Mouse (Mus musculus) kidney, postnatal 0 days (tissue): Measurements from ENCODE around the gene Klk1b1. TPM values are rescaled to one million over a fixed set of nuclear protein-coding genes. Genes with fewer than 3 reads are reported as not detected.

Source experiments
- ATAC-seq: fragments of 200-750 bp; cut with Nextera tagmentation; replicated peaks from 2 replicates; pipeline ENCODE4 v1.8.0; 2017; ENCODE audit warnings: low read depth, moderate number of reproducible peaks, moderate TSS enrichment, moderate library complexity; ENCODE audit not compliant: low FRiP score
- DNase-seq: peaks from one replicate; pipeline ENCODE4 v3.0.0-alpha.2; 2016; ENCODE audit warnings: low spot score
- H3K27ac ChIP-seq: fragments of 300-500 bp; sonication (generic); 2 replicates; pipeline ENCODE4 v1.5.1; 2014; ENCODE audit warnings: mild to moderate bottlenecking
- H3K27me3 ChIP-seq: fragments of 300-500 bp; sonication (generic); 2 replicates; pipeline ENCODE4 v1.6.1; 2014; ENCODE audit warnings: low read length, mixed read lengths; ENCODE audit not compliant: insufficient read depth
- H3K36me3 ChIP-seq: fragments of 300-500 bp; sonication (generic); 2 replicates; pipeline ENCODE4 v1.6.1; 2014; ENCODE audit warnings: low read length, mixed read lengths; ENCODE audit not compliant: insufficient read depth
- H3K4me1 ChIP-seq: fragments of 300-500 bp; sonication (generic); replicated peaks from 2 replicates; pipeline ENCODE4 v1.6.1; 2014; ENCODE audit warnings: antibody characterized with exemption, low read length, mixed read lengths; ENCODE audit not compliant: insufficient read depth
- H3K4me2 ChIP-seq: fragments of 300-500 bp; sonication (generic); 2 replicates; pipeline ENCODE4 v1.6.1; 2014; ENCODE audit warnings: mild to moderate bottlenecking, low read length, moderate library complexity, mixed read lengths
- H3K4me3 ChIP-seq: fragments of 300-500 bp; sonication (generic); replicated peaks from 2 replicates; pipeline ENCODE4 v1.5.1; 2014; ENCODE audit warnings: low read depth, low read length
- H3K9ac ChIP-seq: fragments of 300-500 bp; sonication (generic); 2 replicates; pipeline ENCODE4 v1.6.1; 2014; ENCODE audit warnings: low read depth, low read length
- H3K9me3 ChIP-seq: fragments of 300-500 bp; sonication (generic); replicated peaks from 2 replicates; pipeline ENCODE4 v1.6.1; 2016; ENCODE audit warnings: low read length, inconsistent platforms, mixed read lengths
- CTCF ChIP-seq: IDR thresholded peaks from 2 replicates; pipeline ENCODE4 v1.5.1; 2016; ENCODE audit warnings: antibody characterized with exemption, low read depth, mild to moderate bottlenecking, moderate library complexity
- WGBS: fragments of 180-500 bp; shearing (Covaris S2); extraction: QIAGEN DNeasy Blood & Tissue Kit; methylation state at CpG from one replicate; pipeline ENCODE4 v1.1.7; 2014; 5-methylcytosine and 5-hydroxymethylcytosine counted together
- polyA plus RNA-seq: library from polyadenylated mRNA; unstranded; fragments of >200 nt; fragmentation: Nextera tagmentation; extraction: Ambion mirVana; gene quantifications from 2 replicates; pipeline ENCODE4 v1.2.1, GENCODE M21; 2015

The Klk1b1 gene
- not detected in 2 replicates for polyA plus RNA-seq

DNA sequence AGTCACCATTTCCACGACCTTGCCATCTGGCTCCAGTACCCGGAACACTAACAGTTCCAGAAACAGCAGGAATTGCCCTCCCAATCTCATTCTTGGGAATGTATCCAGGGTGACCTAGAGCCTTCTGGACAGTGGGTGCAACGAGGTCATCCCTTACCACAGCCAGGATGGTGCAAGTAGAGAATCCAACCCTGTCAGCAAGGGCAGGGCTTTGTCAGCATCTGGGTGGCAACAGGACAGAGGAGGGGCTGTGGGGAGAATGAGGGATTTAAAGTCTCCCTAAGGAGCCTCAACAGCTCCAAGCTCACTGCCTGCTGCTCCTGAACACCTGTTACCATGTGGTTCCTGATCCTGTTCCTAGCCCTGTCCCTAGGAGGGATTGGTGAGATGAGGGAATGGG lies at the start of gene Klk1b1:
TSS of gene Klk1b1 (plus strand) at position 301 of the 400 bp plus-strand sequence.
- no peak within 1 kb of the TSS for H3K4me3 ChIP-seq
- H3K4me1 ChIP-seq = no peaks in the 10 kb centered on the region
- DNase-seq = no peak
- H3K27me3 ChIP-seq = no peaks in the 10 kb centered on the region
- no peak for TF ChIP-seq CTCF
- H3K36me3 ChIP-seq = no peaks in the 10 kb centered on the region
- 65% methylated on average over 3 of the region's 3 CpGs for WGBS
- no peak within 1 kb of the TSS for H3K4me2 ChIP-seq
- ATAC-seq = no peak
- no peak within 1 kb of the TSS for H3K9ac ChIP-seq
- no peak within 1 kb of the TSS for H3K27ac ChIP-seq
- H3K9me3 ChIP-seq = no peaks in the 10 kb centered on the region

GRCm38 (mm10) chr7:43918426-43918825 lies 48.1 kb upstream of the Klk1b1 start:
- Histone ChIP-seq H3K9ac (no peak overlapping the region), H3K4me1 (no peaks in the 10 kb centered on the region), H3K27me3 (no peaks in the 10 kb centered on the region), H3K36me3 (no peaks in the 10 kb centered on the region), H3K27ac (no peak overlapping the region), H3K4me3 (no peak overlapping the region), H3K9me3 (no peaks in the 10 kb centered on the region), H3K4me2 (no peak overlapping the region)
- WGBS = 59% methylated on average over 13 of the region's 13 CpGs
- ATAC-seq = no peak
- no peak for TF ChIP-seq CTCF
- DNase-seq = no peak

GRCm38 (mm10) chr7:43918871-43919270 lies 47.7 kb upstream of the Klk1b1 start:
- WGBS = 64% methylated on average over 8 of the region's 8 CpGs
- no peak for TF ChIP-seq CTCF
- Histone ChIP-seq H3K9me3 (no peaks in the 10 kb centered on the region), H3K27me3 (no peaks in the 10 kb centered on the region), H3K4me2 (no peak overlapping the region), H3K9ac (no peak overlapping the region), H3K4me3 (no peak overlapping the region), H3K4me1 (no peaks in the 10 kb centered on the region), H3K27ac (no peak overlapping the region), H3K36me3 (no peaks in the 10 kb centered on the region)
- DNase-seq = no peak
- no peak for ATAC-seq

DNA sequence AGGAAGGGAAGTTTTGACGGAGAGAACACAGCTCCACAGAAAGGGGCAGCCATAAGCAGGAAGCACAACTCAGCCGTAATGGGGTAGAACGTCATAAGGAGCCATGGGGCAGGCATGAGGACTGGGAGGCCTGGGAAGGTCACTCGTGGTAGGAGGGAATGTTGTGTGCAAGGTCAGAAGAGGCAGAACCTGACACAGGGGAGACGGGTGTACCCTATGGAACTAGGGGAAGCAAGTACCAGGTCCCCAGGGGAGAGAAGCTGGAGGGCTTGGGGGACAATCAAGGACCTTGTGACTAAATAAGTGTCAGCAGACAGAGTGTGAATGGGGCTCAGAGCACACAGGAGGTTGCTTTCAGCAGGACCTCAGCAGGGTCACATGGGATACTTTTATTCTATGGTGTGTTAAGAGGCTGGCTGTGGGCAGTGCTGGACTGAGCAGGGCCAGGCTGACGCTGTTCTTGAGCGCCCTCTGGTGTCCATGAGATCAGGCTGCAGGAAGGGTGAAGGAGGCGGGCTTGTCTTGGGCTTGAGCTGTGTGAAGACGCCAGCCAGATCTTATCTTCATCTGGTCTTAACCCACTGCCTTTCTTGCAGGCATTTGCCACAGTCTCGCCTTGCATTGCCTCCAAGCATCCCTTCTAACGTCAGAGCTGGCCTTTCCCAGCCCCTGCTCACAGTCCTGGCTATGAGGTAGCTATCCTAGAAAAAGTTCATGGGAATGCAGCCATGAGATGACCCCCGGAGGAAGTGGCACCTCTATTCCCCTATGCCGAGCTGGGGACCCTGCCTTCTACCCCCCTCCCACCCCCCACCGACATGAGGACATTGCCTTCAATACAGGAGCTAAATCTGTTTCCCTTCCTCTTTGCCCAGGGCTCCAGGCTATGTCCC lies 46.7 kb upstream of the Klk1b1 start:
- Histone ChIP-seq H3K4me3 (no peak overlapping the region), H3K27ac (no peak overlapping the region), H3K36me3 (no peaks in the 10 kb centered on the region), H3K9ac (no peak overlapping the region), H3K27me3 (no peaks in the 10 kb centered on the region), H3K9me3 (no peaks in the 10 kb centered on the region), H3K4me1 (no peaks in the 10 kb centered on the region), H3K4me2 (no peak overlapping the region)
- peak; percentile 95 for TF ChIP-seq CTCF
- 29% methylated on average over 14 of the region's 14 CpGs for WGBS
- peak; percentile 87 for DNase-seq
- peak; percentile 89 for ATAC-seq

GRCm38 (mm10) chr7:43920582-43920981 lies 46.0 kb upstream of the Klk1b1 start:
- ATAC-seq (no peak), DNase-seq (no peak)
- no peak overlapping the region for H3K27ac ChIP-seq
- no peak overlapping the region for H3K4me3 ChIP-seq
- no peak overlapping the region for H3K9ac ChIP-seq
- H3K36me3 ChIP-seq = no peaks in the 10 kb centered on the region
- WGBS = 88% methylated on average over 3 of the region's 3 CpGs
- H3K9me3 ChIP-seq = no peaks in the 10 kb centered on the region
- no peak overlapping the region for H3K4me2 ChIP-seq
- no peaks in the 10 kb centered on the region for H3K4me1 ChIP-seq
- no peak for TF ChIP-seq CTCF
- H3K27me3 ChIP-seq = no peaks in the 10 kb centered on the region

- Histone ChIP-seq H3K9ac (no peak overlapping the region), H3K9me3 (no peaks in the 10 kb centered on the region), H3K4me2 (no peak overlapping the region), H3K4me1 (no peaks in the 10 kb centered on the region), H3K36me3 (no peaks in the 10 kb centered on the region), H3K27ac (no peak overlapping the region), H3K4me3 (no peak overlapping the region), H3K27me3 (no peaks in the 10 kb centered on the region)
- DNase-seq (no peak), ATAC-seq (no peak)
- TF ChIP-seq CTCF = no peak
- WGBS = 80% methylated on average over 6 of the region's 6 CpGs
These were observed 45.5 kb upstream of the Klk1b1 start for GRCm38 (mm10) chr7:43921087-43921486.
